Mouse (Mus musculus): ENCODE measurements around the gene Bnip2.

Gene Bnip2

DNA sequence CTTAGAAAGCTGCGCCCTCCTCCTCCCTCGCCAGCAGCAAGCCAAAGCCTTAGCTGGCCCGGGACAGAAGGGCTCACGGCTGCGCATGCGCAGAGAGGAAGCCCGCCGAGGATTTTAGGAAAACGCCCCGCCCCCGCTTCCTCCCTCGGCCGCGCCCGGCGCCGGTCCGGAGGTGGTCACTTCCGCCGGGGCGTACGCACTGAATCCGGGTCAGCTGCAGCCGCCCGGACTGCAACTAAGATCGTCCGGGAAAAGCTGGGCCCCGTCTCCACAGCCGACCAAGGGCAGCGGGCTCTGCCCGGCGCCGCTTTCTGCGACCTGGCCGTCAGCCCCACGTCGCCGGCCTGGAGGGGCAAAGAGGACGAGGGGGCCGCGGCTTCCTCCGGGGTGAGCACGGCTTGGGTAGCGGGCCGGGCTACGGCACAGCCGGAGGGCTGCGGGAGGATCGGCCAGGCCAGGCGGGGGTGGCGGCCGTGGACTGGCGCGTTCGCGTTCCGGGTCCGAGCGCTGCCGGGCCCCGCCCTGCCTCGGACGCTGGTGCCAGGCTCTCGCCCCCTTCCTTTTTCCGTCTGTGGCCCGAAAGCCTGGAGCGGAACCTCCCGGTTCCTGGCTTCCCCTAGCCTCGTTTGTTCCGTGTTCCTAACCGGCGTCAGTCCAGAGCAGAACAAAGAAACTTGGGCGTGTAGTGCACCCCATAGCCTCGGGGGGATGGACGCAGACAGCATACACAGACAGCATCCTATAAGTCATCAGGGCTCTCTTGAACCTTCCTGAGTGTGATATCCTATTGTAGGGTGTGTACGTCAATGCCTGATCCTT lies at the start of gene Bnip2:
Gene Bnip2, plus strand, starts transcription at position 164 of the 819 bp plus-strand sequence.
- peak; percentile 82 to 83 for DNase-seq

DNA sequence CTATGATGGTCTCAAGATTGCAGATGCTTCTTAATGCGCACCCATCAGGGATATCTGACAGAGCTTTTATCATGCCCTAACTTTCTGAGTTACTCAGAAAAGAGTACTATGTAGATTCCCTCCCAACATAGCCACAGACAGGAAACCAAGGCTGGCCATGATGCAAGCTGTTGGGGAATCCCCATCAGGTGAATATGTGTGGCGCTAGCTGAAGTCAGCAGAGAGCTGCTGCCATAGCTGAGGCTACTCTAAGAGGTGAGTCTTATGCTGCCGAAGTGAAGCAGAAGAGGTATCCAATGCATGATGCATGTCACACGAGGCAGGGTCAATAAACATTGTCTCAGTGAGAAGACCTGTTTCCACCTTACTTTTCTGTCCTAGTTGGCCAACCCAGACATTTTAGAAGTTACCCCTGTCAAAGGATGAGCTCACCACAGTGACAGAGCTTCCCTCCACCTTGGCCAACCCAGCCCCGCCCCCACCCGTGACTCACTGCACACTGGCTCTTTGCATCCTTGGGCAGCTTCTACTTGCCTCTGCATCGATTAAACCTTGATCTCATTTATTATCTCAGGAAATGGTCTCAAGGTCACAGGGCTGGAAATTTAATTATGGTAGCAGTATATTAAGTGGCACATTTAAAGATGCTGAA lies 48.3 kb upstream of the Bnip2 start:
- no peak for DNase-seq

DNA sequence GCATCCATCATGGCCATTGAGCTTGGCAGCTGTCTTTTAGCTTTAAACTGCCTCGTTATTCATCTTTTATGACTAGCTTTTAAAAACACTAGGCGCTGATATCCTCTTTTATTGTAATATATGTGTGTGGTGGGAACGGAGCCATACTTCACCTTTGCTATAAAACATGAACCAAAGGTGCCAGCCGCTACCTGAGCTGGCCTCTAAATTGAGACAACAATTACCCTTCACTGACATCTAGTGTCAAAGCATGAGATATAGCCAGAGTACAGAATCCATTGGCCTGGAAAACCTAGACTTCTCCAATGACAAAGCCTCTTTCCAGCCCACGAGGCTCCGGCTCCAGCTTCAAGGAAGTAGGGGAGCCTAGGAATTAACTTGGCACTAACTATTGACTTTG lies 47.7 kb upstream of the Bnip2 start:
- DNase-seq, result no peak

DNA sequence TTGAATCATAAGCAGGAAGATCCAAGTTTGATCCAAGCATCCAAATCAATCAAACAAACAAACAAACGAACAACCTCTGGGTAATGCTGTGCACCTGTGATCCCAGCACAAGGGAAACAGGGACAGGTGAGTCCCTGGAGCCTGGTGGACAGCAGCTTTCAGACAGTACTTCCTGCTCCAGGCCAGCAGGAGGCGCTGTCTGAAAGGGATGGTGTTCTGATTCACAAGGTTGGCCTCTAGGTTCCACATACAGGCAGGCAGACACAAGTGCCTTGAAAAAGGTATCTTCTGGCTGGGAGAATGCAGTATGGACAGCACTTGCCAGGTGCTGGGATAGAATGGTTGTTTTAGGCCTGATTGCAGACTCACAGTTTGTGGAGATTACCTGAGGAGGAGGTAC lies 40.3 kb upstream of the Bnip2 start:
- DNase-seq, result peak; percentile 6 to 8

DNA sequence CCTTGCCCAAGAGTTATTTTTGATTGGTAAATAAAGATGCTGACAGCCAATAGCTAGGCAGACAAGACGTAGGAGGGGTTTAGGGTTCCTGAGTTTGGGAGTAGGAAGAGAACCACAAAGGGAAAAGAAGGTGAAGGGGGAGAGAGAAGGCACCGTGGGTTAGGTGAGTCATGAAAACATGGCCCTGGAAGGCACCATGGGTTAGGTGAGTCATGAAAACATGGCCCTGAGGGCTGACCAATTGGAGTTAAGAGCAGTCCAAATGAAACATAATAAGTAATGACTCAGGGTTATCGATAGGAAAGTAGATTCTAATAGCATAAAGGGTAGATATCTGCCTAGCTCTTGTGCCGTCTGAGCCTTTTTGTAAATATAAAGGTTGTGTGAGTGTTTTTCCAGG lies 39.6 kb upstream of the Bnip2 start:
- no peak for DNase-seq

DNA sequence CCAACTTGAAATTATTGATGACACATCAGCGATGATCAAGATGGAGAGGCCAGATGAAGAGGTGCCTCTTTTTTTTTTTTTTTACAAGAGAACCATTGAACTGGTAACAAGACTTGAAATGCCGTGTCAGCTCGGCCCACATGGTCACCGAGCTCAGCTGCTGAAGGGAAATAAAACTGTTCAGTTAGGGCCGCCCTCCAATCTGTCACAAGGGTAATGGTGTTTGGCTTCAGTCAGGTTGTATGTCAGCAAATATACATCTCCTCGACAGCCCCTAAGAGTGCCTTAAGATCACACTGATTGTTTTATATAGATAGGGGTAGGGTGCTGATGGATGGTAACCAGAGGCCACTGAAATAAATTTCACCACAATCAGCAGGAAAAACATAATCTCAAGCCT lies 28.3 kb upstream of the Bnip2 start:
- DNase-seq, result no peak

DNA sequence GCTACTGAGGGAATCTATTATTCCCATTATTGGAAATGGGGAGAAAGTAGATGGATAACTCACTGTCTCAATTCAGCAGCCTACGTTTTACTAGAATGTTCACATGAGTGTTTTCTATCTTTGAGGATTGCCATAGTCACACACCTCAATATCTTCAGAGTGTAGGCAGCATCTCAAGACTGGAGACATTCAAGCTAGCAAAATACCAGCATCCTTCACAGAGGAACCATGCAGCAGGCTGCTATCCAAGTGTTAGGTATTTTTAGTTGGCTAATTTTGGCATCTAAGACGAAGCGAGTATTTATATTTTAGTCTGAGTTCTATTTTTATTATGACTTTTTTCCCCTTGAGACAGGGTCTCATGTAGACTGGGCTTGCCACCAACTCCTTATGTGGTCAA lies 24.9 kb upstream of the Bnip2 start:
- DNase-seq, result no peak

DNA sequence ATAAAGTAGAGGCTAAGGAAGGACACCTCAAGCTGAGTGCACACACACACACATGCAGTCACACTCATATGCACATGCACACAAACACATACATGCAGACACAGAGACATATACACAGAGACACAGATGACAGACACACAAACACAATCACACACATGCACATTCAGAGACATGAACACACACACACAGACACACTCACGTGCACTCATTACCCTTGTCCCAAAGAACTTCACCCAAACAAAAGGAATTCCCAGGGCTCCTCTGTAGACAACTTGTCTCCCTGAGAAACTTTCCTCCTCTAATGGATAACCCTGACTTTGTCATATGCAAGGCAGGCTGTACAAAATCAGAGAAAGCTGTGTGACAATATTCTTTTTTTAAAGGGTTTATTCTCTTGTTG lies 3.7 kb upstream of the Bnip2 start:
- DNase-seq, result no peak

DNA sequence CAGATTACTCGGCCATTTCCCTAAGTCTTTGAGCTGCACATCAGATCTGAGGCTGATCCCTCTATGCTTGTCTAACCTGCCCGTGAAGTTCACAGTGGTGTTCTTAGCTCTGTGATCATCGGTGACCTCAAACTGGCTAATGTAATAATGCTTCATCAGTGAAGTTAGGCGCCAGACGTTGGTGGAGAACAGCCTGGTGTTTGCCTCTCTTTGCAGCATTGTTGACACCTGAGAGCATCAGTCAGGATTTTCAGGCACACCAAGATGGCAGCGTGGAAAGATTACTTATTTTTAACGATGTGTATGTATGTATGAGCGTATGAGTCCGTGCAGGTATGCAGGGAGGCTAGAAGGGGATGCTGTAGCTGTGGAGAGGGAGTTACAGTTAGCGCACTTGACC lies 3.2 kb upstream of the Bnip2 start:
- no peak for DNase-seq

DNA sequence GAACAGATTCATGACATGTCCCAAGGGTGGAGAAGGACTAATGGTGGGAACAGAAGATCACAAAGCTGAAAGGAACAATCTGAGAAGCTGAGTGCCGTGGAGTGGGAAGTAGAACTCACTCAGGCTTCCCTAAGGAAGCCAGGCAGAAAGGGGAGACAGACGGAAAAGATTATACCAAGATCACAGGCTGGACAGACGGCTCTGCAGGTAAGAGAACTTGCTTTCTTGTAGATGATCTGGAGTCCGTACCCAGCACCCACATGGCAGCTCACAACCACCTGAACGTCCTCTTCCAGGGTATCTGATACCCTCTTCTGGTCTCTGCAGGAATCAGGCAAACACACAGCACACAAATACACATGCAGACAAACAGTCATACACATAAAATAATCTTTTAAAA lies 2.7 kb upstream of the Bnip2 start:
- DNase-seq, result no peak

DNA sequence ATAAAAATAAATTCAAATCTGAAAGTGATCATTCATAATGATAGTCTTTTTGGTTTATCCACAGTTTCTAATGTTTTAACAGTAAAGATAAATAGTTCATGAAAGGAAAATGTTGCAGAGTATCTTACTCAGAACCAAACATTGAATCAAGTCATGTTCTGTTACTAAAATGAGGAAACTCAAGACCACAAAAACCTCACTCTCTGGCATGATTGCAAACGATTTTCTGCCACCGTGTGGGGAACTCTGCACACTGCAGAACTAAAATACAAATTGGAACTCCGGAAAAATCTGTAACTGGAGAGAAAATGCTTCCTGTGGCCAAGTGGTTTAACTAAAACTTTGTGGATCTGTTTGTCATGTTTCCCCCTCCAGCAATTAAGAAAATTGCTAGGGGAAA lies 1.7 kb upstream of the Bnip2 start:
- peak; percentile 21 to 32 for DNase-seq

DNA sequence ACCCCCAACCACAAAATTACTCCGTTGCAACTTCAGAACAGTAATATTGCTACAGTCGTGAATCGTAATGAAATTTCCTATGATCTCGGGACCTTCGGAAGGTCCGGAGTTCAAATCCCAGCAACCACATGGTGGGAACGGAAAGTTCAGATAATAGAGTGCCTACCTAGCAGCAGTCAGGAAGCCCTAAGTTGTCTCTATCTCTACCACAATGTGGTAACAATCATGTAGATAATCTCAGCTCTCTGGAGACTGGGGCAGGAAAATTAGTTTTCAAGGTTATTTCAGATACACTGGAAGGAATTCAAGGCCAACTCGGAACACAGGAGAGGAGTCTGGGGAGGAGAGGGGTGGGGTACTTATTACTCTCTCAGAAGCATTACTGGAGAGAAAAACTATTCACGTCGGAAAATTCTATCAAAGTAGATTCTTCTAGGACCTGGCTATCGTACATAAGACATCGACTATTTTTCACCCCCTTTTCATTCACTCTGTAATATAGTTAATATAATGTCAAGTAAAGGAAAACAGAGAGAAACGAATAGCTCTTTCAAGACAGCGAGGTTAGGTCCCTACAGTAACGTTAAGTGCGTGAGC lies 462 bp upstream of the Bnip2 start:
- no peak for DNase-seq

DNA sequence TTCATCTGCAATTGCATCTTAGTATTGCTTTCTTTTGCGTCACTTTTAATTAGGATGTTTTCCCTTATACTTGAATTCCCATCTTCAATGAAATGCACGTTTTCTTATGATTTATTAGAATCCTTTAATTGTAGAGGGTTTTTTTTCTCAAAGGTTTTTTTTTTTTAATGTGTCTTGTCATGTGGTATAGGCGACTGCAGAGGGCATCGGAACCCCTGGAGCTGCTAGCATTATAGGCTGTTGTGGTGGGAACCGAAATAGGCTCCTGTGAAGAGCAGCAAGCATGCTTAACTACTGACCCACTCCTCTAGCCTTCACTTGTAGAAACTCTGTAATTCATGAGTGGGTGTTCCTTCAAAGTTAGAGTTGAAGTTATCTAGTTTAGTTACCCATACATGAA lies 1.1 kb downstream of the Bnip2 start:
- no peak for DNase-seq

DNA sequence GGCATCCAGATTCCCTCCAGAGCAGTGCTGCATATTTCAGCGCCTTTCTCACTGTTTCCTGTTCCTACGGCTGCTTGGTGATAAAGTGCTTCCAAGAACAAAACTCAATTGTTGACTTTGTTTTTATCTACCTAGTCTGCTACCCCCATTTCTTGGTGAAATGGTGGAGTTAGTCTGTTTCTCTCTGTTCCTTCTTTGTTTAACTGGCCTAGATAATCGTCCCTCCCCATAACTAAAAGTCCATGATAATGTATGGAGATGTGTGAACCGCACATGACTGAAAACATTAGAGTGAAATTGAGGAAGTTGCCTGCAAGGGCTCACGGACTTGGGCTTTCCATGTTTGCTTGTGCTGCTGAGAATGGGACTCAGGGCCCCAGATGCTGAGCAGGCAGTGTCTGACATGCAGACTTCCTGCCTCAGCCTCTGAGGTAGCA lies 3.6 kb downstream of the Bnip2 start:
- DNase-seq, result no peak

DNA sequence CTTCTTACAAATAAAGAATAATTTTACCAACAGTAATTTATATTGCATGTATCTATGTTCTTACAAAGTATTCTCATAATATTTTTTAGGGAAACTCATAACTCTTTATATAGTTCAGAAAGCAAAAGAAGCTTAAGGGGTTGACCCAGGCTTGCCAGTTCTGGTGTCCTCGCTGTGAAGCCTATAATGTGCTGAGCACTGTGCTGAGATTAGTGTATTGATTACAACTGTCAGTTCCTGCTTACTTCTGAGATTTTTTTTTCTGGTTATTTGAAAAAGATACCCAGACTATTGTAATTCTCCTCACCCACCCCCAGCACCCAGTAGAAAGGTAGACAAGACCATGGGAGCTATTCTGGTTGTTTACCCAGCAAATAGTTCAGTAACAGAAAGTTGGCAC lies 4.2 kb downstream of the Bnip2 start:
- DNase-seq, result no peak

DNA sequence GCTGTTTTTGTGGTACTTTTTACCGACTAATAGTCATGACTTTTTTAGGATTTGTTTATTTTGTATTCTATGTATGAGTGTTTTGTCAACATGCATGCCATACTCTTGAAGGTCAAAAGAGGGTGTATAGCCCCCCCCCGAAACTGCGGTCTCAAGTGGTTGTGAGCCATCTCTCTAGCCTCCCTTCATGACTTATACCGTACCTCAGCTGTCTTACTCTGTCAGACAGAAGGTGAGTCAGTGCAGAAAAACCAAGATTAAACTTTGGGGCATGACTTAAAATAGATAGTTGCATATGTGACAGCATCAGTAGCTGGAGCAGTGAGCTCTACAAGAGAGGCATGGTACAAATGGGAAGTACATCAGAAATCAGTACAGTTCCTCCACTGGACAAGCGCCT lies 5.3 kb downstream of the Bnip2 start:
- no peak for DNase-seq

DNA sequence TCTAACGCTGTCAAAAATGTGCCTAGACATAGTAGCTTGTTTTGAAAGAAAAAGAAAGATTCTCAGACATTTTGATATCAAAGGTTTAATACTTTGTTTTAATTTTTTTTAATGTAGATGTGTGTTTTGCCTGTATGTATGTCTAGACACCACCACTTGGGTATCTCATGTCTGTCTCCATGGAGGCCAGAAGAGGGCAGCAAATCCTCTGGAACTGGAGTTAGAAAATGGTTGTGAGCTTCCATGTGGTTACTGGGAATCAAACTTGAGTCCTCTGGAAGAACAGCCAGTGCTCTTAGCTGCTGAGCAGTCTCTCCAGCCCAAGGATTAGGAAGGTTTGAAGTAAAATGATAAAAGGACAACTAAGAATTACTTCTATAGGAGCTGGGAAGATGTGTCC lies 10.1 kb downstream of the Bnip2 start:
- no peak for DNase-seq

DNA sequence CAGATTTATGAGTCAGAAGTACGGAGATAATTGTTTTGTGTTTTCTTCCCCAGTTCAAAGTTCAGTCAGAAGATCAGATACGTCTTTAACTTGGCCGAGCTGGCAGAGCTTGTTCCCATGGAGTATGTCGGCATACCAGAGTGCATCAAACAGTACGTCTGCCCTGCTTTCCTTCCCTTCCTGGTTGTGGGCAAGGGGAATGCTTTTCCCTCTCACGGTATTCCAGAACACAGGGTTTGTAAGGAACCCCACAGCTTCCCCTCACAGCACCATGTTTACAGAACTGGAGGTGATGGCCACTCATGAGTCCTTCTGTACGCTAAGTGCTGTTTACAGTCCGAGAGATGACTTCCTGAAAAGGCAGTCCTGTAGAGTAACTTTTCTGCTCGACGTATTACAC lies 14.2 kb downstream of the Bnip2 start:
- DNase-seq, result no peak

DNA sequence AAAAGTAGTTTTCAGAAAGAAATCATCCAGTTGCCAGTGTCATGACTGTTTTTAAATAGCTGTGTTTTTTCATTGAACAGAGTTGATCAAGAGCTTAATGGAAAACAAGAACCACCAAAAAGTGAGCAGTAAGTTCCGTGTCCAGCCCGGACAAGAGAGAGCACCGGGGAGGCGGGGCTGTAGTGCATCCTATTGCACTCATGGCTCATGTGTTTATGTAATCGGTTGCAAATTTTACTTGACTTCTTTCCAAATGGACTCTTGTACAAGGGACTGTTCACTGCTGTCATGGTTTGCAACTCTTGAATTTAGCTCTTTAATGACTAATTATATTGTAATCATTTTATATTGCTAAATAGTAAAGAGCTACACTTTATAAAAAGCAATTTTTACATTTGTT lies 17.7 kb downstream of the Bnip2 start:
- no peak for DNase-seq

DNA sequence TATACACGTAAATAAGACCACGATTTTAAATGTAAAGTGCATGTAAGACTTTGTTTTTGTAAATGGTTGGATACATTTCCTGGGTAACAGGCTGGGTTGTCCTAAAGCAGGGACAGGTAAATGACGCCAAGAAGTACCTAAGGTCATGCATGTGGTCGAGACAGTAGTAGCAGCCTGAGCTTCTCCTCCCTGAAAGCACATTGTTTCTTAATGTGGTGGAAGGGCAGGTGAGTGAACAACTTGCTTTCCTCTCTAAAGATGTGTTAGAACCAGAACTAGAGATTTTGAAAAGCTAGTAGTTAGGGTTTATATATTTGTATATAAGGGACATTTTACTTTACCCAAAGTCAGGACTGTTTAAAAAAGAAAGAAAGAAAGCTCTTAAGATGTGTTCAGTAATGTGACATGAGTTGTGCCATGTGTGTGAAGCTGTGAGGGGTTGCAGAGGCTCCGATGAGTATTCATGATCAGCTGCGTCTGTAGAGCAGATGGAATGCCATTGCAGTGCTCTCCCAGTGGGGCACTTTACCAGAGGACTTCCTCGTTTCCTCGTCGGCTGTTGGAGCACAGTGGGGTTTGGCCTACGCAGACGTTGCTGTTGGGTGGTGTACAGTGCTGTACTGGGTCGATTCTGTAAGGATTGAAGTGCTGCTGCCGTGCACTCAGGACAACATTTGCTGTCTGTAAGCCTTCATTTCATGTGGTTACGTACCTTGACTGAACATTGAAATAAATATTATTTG lies 18.4 kb downstream of the Bnip2 start:
- no peak for DNase-seq

DNA sequence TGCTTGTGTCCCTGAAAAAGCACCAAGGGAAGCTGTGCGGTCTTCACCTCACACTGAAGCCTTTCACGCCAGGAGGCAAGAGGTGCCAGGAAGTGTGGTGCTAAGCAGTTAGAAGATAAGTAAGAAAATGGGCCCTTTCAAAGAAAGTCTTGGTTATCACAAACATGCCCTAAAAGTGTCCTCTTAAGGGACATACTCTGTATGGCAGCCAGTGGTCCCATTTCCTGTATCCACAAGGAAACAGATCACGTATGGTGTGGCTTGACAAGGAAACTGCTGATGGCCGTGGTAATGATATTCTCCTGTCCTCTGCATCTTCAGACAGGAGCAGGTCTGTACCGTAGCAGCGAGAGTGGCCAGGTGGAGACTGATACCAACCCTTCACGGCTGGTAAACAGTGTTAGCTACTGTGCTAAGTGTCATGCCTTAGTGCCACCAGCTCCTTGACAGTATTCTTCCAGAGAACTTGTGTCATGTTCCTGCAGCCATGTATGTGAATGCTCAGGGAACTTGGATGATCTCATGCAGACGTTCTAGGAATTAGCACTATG lies 20.6 kb downstream of the Bnip2 start:
- DNase-seq, result no peak

DNA sequence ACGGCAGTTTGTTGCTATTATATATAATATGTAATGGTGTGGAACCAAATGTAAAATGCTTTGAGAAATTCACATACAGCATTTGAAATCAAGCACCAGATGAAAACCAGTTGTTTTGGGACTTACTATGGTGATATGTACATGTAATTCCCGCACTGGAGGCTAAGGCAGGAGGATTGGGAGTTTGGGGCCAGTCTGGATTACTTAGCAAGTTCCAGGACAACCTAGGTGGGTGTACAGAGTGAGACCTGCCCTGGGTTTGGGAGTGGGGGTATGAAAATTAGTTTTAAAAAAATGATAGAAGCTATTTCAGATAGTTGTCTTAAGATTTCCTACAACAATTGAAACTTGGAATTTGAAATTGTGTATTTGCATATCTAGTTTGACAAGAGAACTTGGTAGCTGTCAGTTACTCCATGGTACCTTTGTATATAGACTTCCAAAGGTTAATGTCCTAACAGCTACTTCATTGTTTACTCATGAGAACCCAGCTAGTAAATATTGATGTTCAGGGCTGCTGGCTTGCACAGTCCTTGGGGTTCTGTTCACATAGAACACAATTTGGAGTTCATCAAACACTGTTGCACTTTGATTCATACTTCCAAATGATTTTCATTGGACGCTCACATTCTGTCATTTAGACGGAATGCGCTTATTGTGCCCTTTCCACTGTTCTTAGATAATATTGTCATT lies 21.7 kb downstream of the Bnip2 start:
- no peak for DNase-seq
